Mouse (Mus musculus): ENCODE data around the gene Syt6. TPM values are rescaled to one million over a fixed set of nuclear protein-coding genes. Genes with fewer than 3 reads are reported as not detected.
A peak's percentile ranks its signal among the peaks of the same experiment; 100 is the strongest.

The Syt6 gene
- polyA plus RNA-seq, 1 experiment from 2014 or later = 0.47 TPM

DNA sequence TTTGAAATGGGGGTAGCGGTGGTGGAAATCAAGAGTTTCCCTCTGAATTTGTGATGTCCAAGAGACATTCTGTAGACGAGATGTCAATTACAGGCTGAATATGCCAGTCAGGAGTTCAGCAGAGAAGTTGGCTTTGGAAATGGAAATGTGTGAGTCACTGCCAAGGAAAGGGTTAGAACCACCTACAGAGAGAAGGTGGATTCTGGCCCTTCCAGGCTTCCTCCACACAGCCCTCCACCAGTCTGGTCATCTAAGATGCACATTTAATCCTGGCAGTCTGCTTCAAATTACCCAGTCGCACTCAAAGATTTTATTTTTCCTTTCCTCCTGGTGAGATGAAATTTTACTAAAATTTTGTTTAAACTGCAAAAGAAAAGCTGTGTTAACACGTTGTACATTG lies 97.1 kb downstream of the Syt6 start:
- no peaks in the 10 kb centered on the region for H3K36me3 ChIP-seq (ENCODE audit: insufficient read depth)
- H3K9me3 ChIP-seq (ENCODE audit: low read depth, low read length) = no peaks in the 10 kb centered on the region
- no peak overlapping the region for H3K4me2 ChIP-seq
- H3K27me3 ChIP-seq (ENCODE audit: insufficient read depth, low read length) = no peaks in the 10 kb centered on the region
- no peak for TF ChIP-seq CTCF (IDR thresholded peaks at IDR 0.05; ENCODE audit: low read depth)
- 74% methylated on average over 4 of the region's 4 CpGs for WGBS
- no peaks in the 10 kb centered on the region for H3K4me1 ChIP-seq (ENCODE audit: insufficient read depth)
- no peak overlapping the region for H3K27ac ChIP-seq (ENCODE audit: low read depth)
- H3K4me3 ChIP-seq (ENCODE audit: low read depth, low read length) = no peak overlapping the region
- no peak overlapping the region for H3K9ac ChIP-seq
- ATAC-seq (ENCODE audit: insufficient read depth) (no peak), DNase-seq (no peak)

DNA sequence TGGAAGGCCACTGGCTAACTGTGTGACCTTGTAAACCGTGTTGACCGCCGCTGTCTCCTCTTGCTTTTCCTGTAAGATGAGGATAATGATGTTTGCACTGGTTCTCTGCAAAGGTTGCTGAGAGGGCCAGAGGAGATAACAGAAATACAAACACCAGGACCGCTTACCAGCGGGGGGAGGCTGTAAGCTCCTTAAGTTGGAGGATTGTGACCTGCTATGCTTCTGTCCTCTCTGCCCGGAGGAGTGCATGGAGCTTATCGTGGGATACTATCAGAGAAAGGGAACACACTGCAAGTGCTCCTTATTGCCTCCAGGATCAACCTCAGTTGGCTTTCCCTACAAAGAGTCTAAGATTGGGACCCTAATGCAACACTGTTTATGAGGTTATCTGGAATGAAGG lies 97.7 kb downstream of the Syt6 start:
- H3K36me3 ChIP-seq (ENCODE audit: insufficient read depth) = no peaks in the 10 kb centered on the region
- H3K27ac ChIP-seq (ENCODE audit: low read depth) = no peak overlapping the region
- no peaks in the 10 kb centered on the region for H3K9me3 ChIP-seq (ENCODE audit: low read depth, low read length)
- H3K4me3 ChIP-seq (ENCODE audit: low read depth, low read length) = no peak overlapping the region
- no peak overlapping the region for H3K4me2 ChIP-seq
- no peaks in the 10 kb centered on the region for H3K27me3 ChIP-seq (ENCODE audit: insufficient read depth, low read length)
- no peak overlapping the region for H3K9ac ChIP-seq
- DNase-seq = no peak
- no peak for ATAC-seq (ENCODE audit: insufficient read depth)
- no peaks in the 10 kb centered on the region for H3K4me1 ChIP-seq (ENCODE audit: insufficient read depth)
- no peak for TF ChIP-seq CTCF (IDR thresholded peaks at IDR 0.05; ENCODE audit: low read depth)
- 16% methylated on average over 7 of the region's 7 CpGs for WGBS

DNA sequence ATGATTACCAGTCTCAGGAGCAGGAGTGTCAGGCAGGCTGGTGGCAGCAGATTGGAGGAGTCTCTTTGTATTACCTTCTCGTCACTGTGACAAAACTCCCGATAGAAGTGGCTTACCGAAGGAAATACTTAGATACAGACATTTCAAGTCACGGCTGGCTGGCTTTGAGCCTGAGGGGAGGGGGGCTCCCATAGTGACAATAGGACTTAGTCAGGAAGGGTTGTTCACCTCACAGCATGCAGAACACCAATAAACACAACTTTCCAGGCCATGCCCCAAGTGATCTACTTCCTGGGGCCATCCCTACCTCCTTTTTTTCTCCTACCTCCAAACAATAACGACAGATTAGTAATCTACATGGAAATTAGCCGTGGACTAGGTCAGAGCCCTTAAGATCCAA lies 103.8 kb downstream of the Syt6 start:
- TF ChIP-seq CTCF (IDR thresholded peaks at IDR 0.05; ENCODE audit: low read depth) = no peak
- Histone ChIP-seq H3K9me3 (ENCODE audit: low read depth, low read length) (no peaks in the 10 kb centered on the region), H3K27me3 (ENCODE audit: insufficient read depth, low read length) (no peaks in the 10 kb centered on the region), H3K27ac (ENCODE audit: low read depth) (no peak overlapping the region), H3K9ac (no peak overlapping the region), H3K4me2 (no peak overlapping the region), H3K4me3 (ENCODE audit: low read depth, low read length) (no peak overlapping the region), H3K36me3 (ENCODE audit: insufficient read depth) (no peaks in the 10 kb centered on the region), H3K4me1 (ENCODE audit: insufficient read depth) (no peaks in the 10 kb centered on the region)
- 49% methylated on average over 6 of the region's 6 CpGs for WGBS
- DNase-seq = no peak
- no peak for ATAC-seq (ENCODE audit: insufficient read depth)

DNA sequence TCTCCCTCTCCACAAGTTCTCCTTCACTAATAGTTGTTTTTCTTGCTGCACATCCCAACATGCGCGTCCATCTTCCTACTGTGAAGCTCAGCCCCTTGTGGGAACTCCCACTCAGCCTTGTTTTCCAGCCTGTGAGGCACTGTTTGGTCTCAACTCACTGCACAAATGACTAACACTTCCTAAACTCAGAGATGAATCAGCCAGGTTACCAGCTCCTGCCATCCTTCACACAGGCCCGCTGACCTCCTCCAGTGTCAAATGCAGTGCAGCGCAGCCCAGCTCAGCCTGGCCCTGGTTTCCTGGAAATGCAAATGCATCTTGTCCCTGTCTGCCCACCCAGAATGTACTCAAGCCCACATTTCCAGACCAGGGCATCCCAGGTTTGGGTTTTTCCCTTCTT lies 107.4 kb downstream of the Syt6 start:
- Histone ChIP-seq H3K27ac (ENCODE audit: low read depth) (no peak overlapping the region), H3K9ac (no peak overlapping the region), H3K4me2 (no peak overlapping the region), H3K4me1 (ENCODE audit: insufficient read depth) (no peaks in the 10 kb centered on the region), H3K9me3 (ENCODE audit: low read depth, low read length) (no peaks in the 10 kb centered on the region), H3K27me3 (ENCODE audit: insufficient read depth, low read length) (no peaks in the 10 kb centered on the region), H3K36me3 (ENCODE audit: insufficient read depth) (no peaks in the 10 kb centered on the region), H3K4me3 (ENCODE audit: low read depth, low read length) (no peak overlapping the region)
- DNase-seq (no peak), ATAC-seq (ENCODE audit: insufficient read depth) (no peak)
- 53% methylated on average over 4 of the region's 4 CpGs for WGBS
- no peak for TF ChIP-seq CTCF (IDR thresholded peaks at IDR 0.05; ENCODE audit: low read depth)

DNA sequence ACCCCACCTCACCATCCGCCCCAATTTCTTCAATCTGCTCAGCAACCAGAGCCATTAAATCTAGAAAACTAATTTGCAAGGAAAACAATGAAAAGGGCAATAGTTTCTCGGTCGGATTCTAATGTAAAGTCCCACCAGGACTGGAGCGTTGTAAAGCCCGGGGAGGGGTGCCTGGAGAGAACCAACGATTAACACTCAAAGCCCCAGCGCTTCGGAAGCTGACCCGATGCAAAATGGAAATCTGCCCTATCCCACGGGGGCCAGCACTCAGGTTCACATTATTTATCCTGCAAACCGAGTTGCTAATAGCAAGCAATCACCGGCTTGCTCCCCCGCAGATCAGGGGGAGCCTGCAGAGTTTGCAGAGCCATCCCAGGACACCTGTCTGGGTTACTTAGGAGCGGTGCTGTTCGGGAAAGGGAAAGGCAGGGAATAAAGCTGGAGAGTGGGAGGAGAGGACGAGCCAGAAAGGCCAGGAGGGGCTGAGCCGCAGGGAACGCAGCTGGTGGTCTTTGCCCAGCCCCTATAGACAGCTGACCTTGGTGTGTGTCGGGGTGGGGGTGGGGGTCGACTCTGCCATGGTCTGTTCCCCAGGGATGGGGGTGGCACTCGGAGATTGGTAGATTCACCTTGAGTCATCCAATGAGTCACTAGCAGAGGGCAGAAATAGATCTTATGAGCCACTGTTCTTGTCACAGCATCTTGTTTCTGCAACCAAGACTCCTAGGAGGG lies 108.4 kb downstream of the Syt6 start:
- no peaks in the 10 kb centered on the region for H3K4me1 ChIP-seq (ENCODE audit: insufficient read depth)
- no peak for DNase-seq
- no peak overlapping the region for H3K27ac ChIP-seq (ENCODE audit: low read depth)
- no peak overlapping the region for H3K4me2 ChIP-seq
- H3K9me3 ChIP-seq (ENCODE audit: low read depth, low read length) = no peaks in the 10 kb centered on the region
- H3K27me3 ChIP-seq (ENCODE audit: insufficient read depth, low read length) = no peaks in the 10 kb centered on the region
- TF ChIP-seq CTCF (IDR thresholded peaks at IDR 0.05; ENCODE audit: low read depth) = no peak
- no peak for ATAC-seq (ENCODE audit: insufficient read depth)
- 8% methylated on average over 21 of the region's 21 CpGs for WGBS
- no peak overlapping the region for H3K9ac ChIP-seq
- H3K36me3 ChIP-seq (ENCODE audit: insufficient read depth) = no peaks in the 10 kb centered on the region
- H3K4me3 ChIP-seq (ENCODE audit: low read depth, low read length) = no peak overlapping the region

DNA sequence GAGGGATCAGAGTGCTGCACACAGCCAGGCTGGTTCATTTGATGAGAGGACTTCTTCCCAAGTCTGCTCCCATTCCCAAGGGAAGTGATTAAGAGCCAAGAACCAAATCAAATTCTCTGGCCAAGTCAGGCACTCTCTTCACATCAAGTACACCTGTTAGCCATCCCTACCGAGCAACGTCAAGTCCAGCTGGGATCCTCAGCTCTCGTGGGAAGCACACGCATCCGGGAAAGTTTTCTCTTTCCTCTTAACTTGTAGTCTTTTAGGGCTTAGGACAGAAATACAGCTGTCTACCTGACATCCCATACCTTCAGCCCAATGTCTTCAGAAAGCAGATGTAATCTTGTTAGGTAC lies 108.9 kb downstream of the Syt6 start:
- no peak overlapping the region for H3K27ac ChIP-seq (ENCODE audit: low read depth)
- TF ChIP-seq CTCF (IDR thresholded peaks at IDR 0.05; ENCODE audit: low read depth) = no peak
- no peak overlapping the region for H3K4me3 ChIP-seq (ENCODE audit: low read depth, low read length)
- H3K9ac ChIP-seq = no peak overlapping the region
- H3K27me3 ChIP-seq (ENCODE audit: insufficient read depth, low read length) = no peaks in the 10 kb centered on the region
- no peaks in the 10 kb centered on the region for H3K9me3 ChIP-seq (ENCODE audit: low read depth, low read length)
- WGBS = 39% methylated on average over 5 of the region's 5 CpGs
- H3K4me1 ChIP-seq (ENCODE audit: insufficient read depth) = no peaks in the 10 kb centered on the region
- DNase-seq (no peak), ATAC-seq (ENCODE audit: insufficient read depth) (no peak)
- no peak overlapping the region for H3K4me2 ChIP-seq
- no peaks in the 10 kb centered on the region for H3K36me3 ChIP-seq (ENCODE audit: insufficient read depth)

DNA sequence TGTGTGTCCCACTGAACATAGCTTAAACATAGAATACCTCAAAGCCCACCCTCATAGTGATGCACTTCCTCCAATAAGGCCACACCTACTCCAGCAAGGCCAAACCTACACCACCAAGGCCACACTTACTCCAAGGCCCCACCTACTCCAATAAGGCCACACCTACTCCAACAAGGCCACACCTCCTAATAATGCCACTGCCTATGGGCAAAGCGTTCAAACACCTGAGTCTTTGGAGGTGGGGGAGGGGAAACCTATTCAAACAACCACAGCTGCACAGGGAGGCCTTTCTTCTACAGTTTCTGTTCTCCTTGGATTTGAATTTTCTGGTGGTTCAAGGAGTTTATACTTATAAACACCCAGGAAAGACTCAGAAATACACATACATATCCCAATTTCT lies 114.0 kb downstream of the Syt6 start:
- Histone ChIP-seq H3K9me3 (ENCODE audit: low read depth, low read length) (no peaks in the 10 kb centered on the region), H3K27ac (ENCODE audit: low read depth) (no peak overlapping the region), H3K9ac (no peak overlapping the region), H3K36me3 (ENCODE audit: insufficient read depth) (no peaks in the 10 kb centered on the region), H3K4me1 (ENCODE audit: insufficient read depth) (no peaks in the 10 kb centered on the region), H3K27me3 (ENCODE audit: insufficient read depth, low read length) (no peaks in the 10 kb centered on the region), H3K4me3 (ENCODE audit: low read depth, low read length) (no peak overlapping the region), H3K4me2 (no peak overlapping the region)
- 63% methylated on average over 1 of the region's 1 CpGs for WGBS
- DNase-seq = no peak
- ATAC-seq (ENCODE audit: insufficient read depth) = no peak
- no peak for TF ChIP-seq CTCF (IDR thresholded peaks at IDR 0.05; ENCODE audit: low read depth)

DNA sequence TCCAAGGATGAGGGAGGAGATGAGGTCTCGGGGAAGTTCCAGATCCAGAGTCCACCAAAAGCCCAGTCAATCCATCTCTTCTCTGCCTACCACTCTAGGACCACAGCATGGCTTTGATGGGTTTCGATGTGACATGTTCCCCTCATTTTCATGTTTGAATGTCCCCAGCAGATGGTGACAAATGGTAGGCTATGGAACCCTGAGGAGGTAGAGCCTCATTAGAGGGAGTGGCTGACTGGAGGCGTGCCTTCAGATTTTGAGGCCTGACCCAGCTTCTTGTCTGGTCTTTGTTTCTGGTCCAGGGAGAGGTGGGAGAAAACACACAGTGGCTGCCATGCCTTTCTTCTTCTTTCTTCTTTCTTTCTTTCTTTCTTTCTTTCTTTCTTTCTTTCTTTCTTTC lies 115.5 kb downstream of the Syt6 start:
- 74% methylated on average over 3 of the region's 3 CpGs for WGBS
- ATAC-seq (ENCODE audit: insufficient read depth) (no peak), DNase-seq (peak; percentile 44)
- no peaks in the 10 kb centered on the region for H3K36me3 ChIP-seq (ENCODE audit: insufficient read depth)
- no peaks in the 10 kb centered on the region for H3K27me3 ChIP-seq (ENCODE audit: insufficient read depth, low read length)
- H3K9ac ChIP-seq = no peak overlapping the region
- H3K4me2 ChIP-seq = no peak overlapping the region
- peak; percentile 35 for TF ChIP-seq CTCF (IDR thresholded peaks at IDR 0.05; ENCODE audit: low read depth)
- no peaks in the 10 kb centered on the region for H3K4me1 ChIP-seq (ENCODE audit: insufficient read depth)
- no peaks in the 10 kb centered on the region for H3K9me3 ChIP-seq (ENCODE audit: low read depth, low read length)
- no peak overlapping the region for H3K27ac ChIP-seq (ENCODE audit: low read depth)
- no peak overlapping the region for H3K4me3 ChIP-seq (ENCODE audit: low read depth, low read length)

Small RNA genes lying within 50 kb of the gene (microRNA-seq; reads per million reads assigned to microRNA genes)
- not detected for gene Gm25325 (ENCODE audit: borderline number of aligned reads)

Other genes starting within 250 kb of the Syt6 start
- gene Atg4a-ps, start 70.8 kb downstream of the Syt6 start, polyA plus RNA-seq (2014; fragmentation: Nextera tagmentation; extraction: Ambion mirVana) = 0.20 and 0.32 TPM in 2 replicates
- gene Olfml3, start 162.8 kb downstream of the Syt6 start, polyA plus RNA-seq (2014; fragmentation: Nextera tagmentation; extraction: Ambion mirVana) = 79.0 and 82.5 TPM in 2 replicates
- gene Gm10964, start 164.1 kb downstream of the Syt6 start, polyA plus RNA-seq (2014; fragmentation: Nextera tagmentation; extraction: Ambion mirVana) = not detected in 2 replicates
- gene Hipk1, start 216.3 kb downstream of the Syt6 start, polyA plus RNA-seq (2014; fragmentation: Nextera tagmentation; extraction: Ambion mirVana) = 16.8 and 17.2 TPM in 2 replicates
- 36.5 and 41.1 TPM in 2 replicates for gene Dclre1b, start 234.2 kb downstream of the Syt6 start, polyA plus RNA-seq (2014; fragmentation: Nextera tagmentation; extraction: Ambion mirVana)
- gene Ap4b1, start 234.3 kb downstream of the Syt6 start, polyA plus RNA-seq (2014; fragmentation: Nextera tagmentation; extraction: Ambion mirVana) = 19.1 and 21.9 TPM in 2 replicates
- gene Gm43064, start 234.3 kb downstream of the Syt6 start, polyA plus RNA-seq (2014; fragmentation: Nextera tagmentation; extraction: Ambion mirVana) = 0.21 TPM in 1 of 2 replicates, not detected in the other